Mouse (Mus musculus): ENCODE measurements at regions not wholly inside any gene's neighbourhood (a gene's known extent, or its start where the extent isn't known, plus 50 kb on each side); places are given as distances from the start of the nearest gene placed in this dataset.

GRCm38 (mm10) chr13:63660431-63660830 is 87.0 kb upstream of the Ptch1 start:
- TF ChIP-seq POLR2A (IDR thresholded peaks at IDR 0.05; ENCODE audit: insufficient read depth, low read length), result no peak
- TF ChIP-seq CTCF (IDR thresholded peaks at IDR 0.05; ENCODE audit: low read depth, low read length), result no peak
